Mouse (Mus musculus) bone marrow macrophage, adult 2 months (primary cell): Measurements from ENCODE around the gene Gaa. TPM values are rescaled to one million over a fixed set of nuclear protein-coding genes. Genes with fewer than 3 reads are reported as not detected.
"Not testable (repeated sequence)": the region's sequence is repeated elsewhere in the genome, so short reads cannot be mapped to it uniquely, and the experiment has no call there.

Source experiments
- H3K27ac ChIP-seq: 2 replicates; pipeline ENCODE4 v1.5.1; 2012; ENCODE audit warnings: low read depth, low read length; ENCODE audit not compliant: insufficient read depth
- H3K4me1 ChIP-seq: 2 replicates; pipeline ENCODE4 v1.6.1; 2012; ENCODE audit warnings: low read length; ENCODE audit not compliant: control insufficient read depth, insufficient read depth
- H3K4me3 ChIP-seq: 2 replicates; pipeline ENCODE4 v1.5.1; 2012; ENCODE audit warnings: mild to moderate bottlenecking, low read length, moderate library complexity; ENCODE audit not compliant: insufficient read depth
- CTCF ChIP-seq: IDR thresholded peaks from 2 replicates; pipeline ENCODE4 v1.5.1; 2012; ENCODE audit warnings: low read depth, mild to moderate bottlenecking, low read length, moderate library complexity
- POLR2A ChIP-seq: IDR thresholded peaks from 2 replicates; pipeline ENCODE4 v1.6.1; 2012; ENCODE audit warnings: mild to moderate bottlenecking, low read depth, low read length, borderline replicate concordance
- polyA plus RNA-seq: library from polyadenylated mRNA; stranded (reverse); fragments of >200 nt; gene quantifications from 2 replicates; pipeline ENCODE4 v1.2.4, GENCODE M21; 2012; ENCODE audit not compliant: missing spikeins, insufficient read depth, insufficient read length

Gene Gaa
- polyA plus RNA-seq, 1 experiment, result 65.2 TPM

GRCm38 (mm10) chr11:119228846-119229626 is 38.7 kb upstream of the Gaa start:
- Histone ChIP-seq H3K27ac (no peak overlapping the region), H3K4me1 (peaks cover 25% of the 10 kb centered on the region), H3K4me3 (peak overlapping the region; percentile 81)
- no peak for TF ChIP-seq CTCF
- no peak for TF ChIP-seq POLR2A

GRCm38 (mm10) chr11:119234770-119235169 is 32.9 kb upstream of the Gaa start:
- 0 out of 2 replicates have a peak, but pooled peaks have one; percentile 16 for TF ChIP-seq CTCF
- no peak for TF ChIP-seq POLR2A
- peaks cover 5% of the 10 kb centered on the region for H3K4me1 ChIP-seq
- H3K27ac ChIP-seq, result no peak overlapping the region
- H3K4me3 ChIP-seq, result no peak overlapping the region

GRCm38 (mm10) chr11:119235596-119235995 is 32.1 kb upstream of the Gaa start:
- 0 out of 2 replicates have a peak, but pooled peaks have one; percentile 25 for TF ChIP-seq CTCF
- no peak for TF ChIP-seq POLR2A
- no peak overlapping the region for H3K27ac ChIP-seq

GRCm38 (mm10) chr11:119236354-119236753 is 31.3 kb upstream of the Gaa start:
- H3K4me1 ChIP-seq, result peaks cover 5% of the 10 kb centered on the region
- H3K4me3 ChIP-seq, result no peak overlapping the region
- no peak for TF ChIP-seq POLR2A
- H3K27ac ChIP-seq, result no peak overlapping the region

More at GRCm38 (mm10) chr11:119235596-119235995, 32.1 kb upstream of the Gaa start:
- Histone ChIP-seq H3K4me3 (no peak overlapping the region), H3K4me1 (peaks cover 5% of the 10 kb centered on the region)

- no peak for TF ChIP-seq CTCF
- no peak for TF ChIP-seq POLR2A
- H3K4me1 ChIP-seq, result peaks cover 5% of the 10 kb centered on the region
- no peak overlapping the region for H3K27ac ChIP-seq
- no peak overlapping the region for H3K4me3 ChIP-seq
Observed at GRCm38 (mm10) chr11:119237007-119237406, 30.7 kb upstream of the Gaa start.

GRCm38 (mm10) chr11:119237568-119238304 is 30.0 kb upstream of the Gaa start:
- no peak for TF ChIP-seq CTCF
- TF ChIP-seq POLR2A, result 0 out of 2 replicates have a peak, but pooled peaks have one; percentile 54
- H3K27ac ChIP-seq, result peak overlapping the region; percentile 68
- H3K4me1 ChIP-seq, result peaks cover 5% of the 10 kb centered on the region
- peak overlapping the region; percentile 66 for H3K4me3 ChIP-seq

GRCm38 (mm10) chr11:119238305-119238721 is 29.4 kb upstream of the Gaa start:
- Histone ChIP-seq H3K4me1 (peaks cover 5% of the 10 kb centered on the region), H3K4me3 (peak overlapping the region; percentile 66), H3K27ac (peak overlapping the region; percentile 68)
- TF ChIP-seq CTCF, result no peak
- TF ChIP-seq POLR2A, result no peak

GRCm38 (mm10) chr11:119239480-119239879 is 28.2 kb upstream of the Gaa start:
- H3K4me1 ChIP-seq, result peaks cover 5% of the 10 kb centered on the region
- H3K4me3 ChIP-seq, result no peak overlapping the region
- TF ChIP-seq CTCF (no peak), POLR2A (no peak)
- no peak overlapping the region for H3K27ac ChIP-seq

- not testable (repeated sequence) for H3K4me1 ChIP-seq, H3K4me3 ChIP-seq, H3K27ac ChIP-seq
Observed at GRCm38 (mm10) chr11:119245543-119245942, 22.1 kb upstream of the Gaa start.

- TF ChIP-seq CTCF, result peak; percentile 29; the same call in 1 of the 2 replicates
- no peak for TF ChIP-seq POLR2A
- Histone ChIP-seq H3K27ac (no peak overlapping the region), H3K4me1 (no peaks in the 10 kb centered on the region), H3K4me3 (no peak overlapping the region)
Observed at GRCm38 (mm10) chr11:119249011-119249410, 18.7 kb upstream of the Gaa start.
